Mouse (Mus musculus) left cerebral cortex, adult 2 months (tissue): ENCODE data around the gene Ltb4r2. TPM values are rescaled to one million over a fixed set of nuclear protein-coding genes. Genes with fewer than 3 reads are reported as not detected.

Experiments used
- DNase-seq, 2 experiments: peaks; one replicate each; pipeline ENCODE4 v3.0.0; 2021 to 2022; ENCODE audit warnings: low spot score in 2 of 2, mixed read lengths in 1 of 2; ENCODE audit errors: extremely low spot score in 1 of 2
- H3K27ac ChIP-seq: fragments of 200-600 bp; 2 replicates; pipeline ENCODE4 v1.8.1; 2022
- H3K4me3 ChIP-seq: fragments of 200-600 bp; 2 replicates; pipeline ENCODE4 v1.8.1; 2022
- CTCF ChIP-seq: fragments of 200-600 bp; IDR thresholded peaks from 2 replicates; pipeline ENCODE4 v1.8.1; 2022; ENCODE audit warnings: antibody characterized with exemption, mild to moderate bottlenecking, moderate library complexity
- intact Hi-C: fragments of 180-260 bp; cut with DNase I; formaldehyde crosslinking; loops from one replicate; pipeline ENCODE4 v1.15.1; 2025
- long read RNA-seq, 2 experiments: library from polyadenylated mRNA; stranded (forward); transcript quantifications; one replicate each; pipeline ENCODE4 v2.0.0; 2021; ENCODE audit warnings: borderline mapping rate in 2 of 2
- total RNA-seq, 2 experiments: library from RNA; stranded (reverse); gene quantifications; 2 replicates each; pipeline ENCODE4 v1.2.3; 2021

Gene Ltb4r2
- under 1 TPM; 0.33 to 0.38 TPM for total RNA-seq
- long read RNA-seq, experiment 1, result 0 reads
- long read RNA-seq, experiment 2, result 0 reads

DNA sequence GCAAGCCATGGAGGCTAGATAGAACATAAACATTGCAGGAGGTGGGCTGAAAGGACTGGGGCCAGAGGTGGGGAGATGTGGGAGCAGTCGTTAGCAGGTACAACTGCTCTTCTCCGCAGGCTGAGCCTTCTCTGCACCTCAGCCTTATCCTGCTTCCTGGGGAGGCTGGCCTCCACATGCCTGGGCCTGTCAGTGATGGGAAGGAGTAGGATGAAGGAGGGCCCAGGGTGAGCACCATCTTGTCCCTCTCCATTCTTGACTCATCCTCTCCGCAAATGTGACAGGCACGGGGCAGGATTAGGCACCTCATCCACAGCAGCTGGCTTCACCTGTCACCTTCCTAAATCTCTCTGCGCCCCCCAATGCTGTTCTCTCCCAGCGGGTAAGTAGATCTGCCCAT is at the start of gene Ltb4r2:
Ltb4r2 (plus strand) TSS at position 266 of the 400 bp plus-strand sequence.
- intact Hi-C loops, result loop anchor here (5.0 kb wide), 1 partner anchor 141 kb away; the partner anchor contains the start of gene Sdr39u1
- no peak for TF ChIP-seq CTCF

DNA sequence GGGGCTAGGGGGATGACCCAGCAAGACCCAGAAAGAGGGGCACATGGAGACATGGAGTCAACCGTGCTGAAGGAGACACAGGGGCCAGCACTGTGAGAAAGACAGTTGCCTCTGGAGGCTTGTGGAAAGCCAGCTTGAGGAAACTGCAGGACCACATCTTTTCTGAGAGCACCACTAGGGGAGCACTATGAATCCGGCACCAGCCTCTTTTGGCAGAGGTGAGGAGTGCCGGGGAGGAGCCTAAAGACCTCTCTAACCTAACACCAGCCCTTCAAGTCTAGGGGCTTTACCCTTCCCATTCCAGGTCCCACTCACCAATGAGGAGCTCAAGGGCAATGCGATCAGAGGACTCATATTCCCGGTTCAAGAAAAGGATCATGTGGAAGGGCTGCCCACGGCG is 49.4 kb upstream of the Ltb4r2 start:
- DNase-seq, result no peak
- intact Hi-C loops, result no loop called here
- Histone ChIP-seq H3K4me3 (no peak overlapping the region), H3K27ac (no peak overlapping the region)
- TF ChIP-seq CTCF, result no peak; the same call in 1 of the 2 replicates

More for the DNA sequence above, at the start of gene Ltb4r2:
- Histone ChIP-seq H3K27ac (peak within 1 kb of the TSS; percentile 25), H3K4me3 (peak within 1 kb of the TSS; percentile 53)
- DNase-seq, result no peak

DNA sequence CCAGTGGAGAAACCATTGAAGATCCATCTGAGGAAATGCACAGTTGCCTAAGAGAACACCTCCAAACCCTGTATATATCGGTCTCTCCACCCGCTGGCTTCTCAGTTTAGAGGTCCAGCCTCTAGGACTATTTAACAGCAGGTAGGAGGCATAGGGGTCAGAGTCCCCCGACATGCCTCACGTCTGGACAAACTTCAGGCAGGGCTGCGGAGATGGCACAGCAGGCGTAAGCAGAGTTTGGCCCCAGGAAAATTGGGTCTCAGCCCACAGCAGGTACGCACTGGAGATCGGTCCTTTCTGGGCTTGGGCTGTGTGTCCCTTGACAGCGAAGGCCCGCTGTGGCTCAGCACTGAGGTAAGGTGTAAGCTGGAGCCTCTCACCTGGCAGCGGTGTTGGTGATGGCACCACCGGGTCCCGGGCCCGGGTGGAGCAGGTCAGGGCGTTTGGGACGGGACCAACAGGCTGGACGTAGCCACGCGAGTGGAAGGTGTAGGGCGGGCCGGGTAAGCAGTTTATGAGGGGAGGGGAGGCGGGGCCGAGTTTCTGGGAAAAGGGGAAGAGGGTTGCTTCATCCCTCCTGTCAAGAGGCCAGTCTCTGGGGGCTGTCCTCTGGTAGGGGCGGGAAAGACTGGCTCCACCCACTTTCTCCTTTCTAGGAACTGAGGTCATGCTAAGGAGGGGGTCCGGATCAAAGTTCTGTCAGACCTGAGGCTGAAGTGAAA is 48.1 kb upstream of the Ltb4r2 start:
- no peak for TF ChIP-seq CTCF
- no peak for DNase-seq
- Histone ChIP-seq H3K4me3 (no peak overlapping the region), H3K27ac (no peak overlapping the region)
- intact Hi-C loops, result no loop called here

- intact Hi-C loops, result no loop called here
- Histone ChIP-seq H3K4me3 (no peak within 1 kb of the TSS), H3K27ac (no peak within 1 kb of the TSS)
- TF ChIP-seq CTCF, result no peak
- DNase-seq, result no peak
Measured at GRCm38 (mm10) chr14:55713729-55714122, 47.5 kb upstream of the Ltb4r2 start, which contains the start of gene Tgm1. TSS of gene Tgm1 (minus strand) at chr14:55713926.

DNA sequence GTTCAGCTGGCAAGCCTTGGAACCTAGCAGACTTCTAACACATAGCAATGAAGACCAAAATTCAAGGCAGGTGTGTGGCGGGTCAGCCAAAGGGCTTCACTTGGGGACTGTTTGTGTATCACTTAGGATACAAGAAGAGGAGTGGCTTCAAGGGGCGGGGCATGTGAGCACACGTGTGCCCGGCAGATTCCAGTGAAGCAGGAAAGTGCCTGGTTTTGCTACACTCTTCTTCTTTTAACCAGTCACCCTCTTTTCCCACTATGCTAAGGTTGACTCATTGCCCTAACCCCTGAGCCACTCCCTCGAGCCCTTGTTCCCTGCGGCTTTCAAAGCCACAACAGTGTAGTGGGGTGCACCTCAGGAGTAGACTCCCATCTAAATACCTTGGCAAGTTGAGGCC is 46.3 kb upstream of the Ltb4r2 start:
- no peak for DNase-seq
- H3K27ac ChIP-seq, result no peak overlapping the region
- H3K4me3 ChIP-seq, result no peak overlapping the region
- no peak for TF ChIP-seq CTCF
- intact Hi-C loops, result no loop called here

GRCm38 (mm10) chr14:55716271-55716670 is 45.0 kb upstream of the Ltb4r2 start:
- no peak overlapping the region for H3K4me3 ChIP-seq
- no peak overlapping the region for H3K27ac ChIP-seq
- TF ChIP-seq CTCF, result no peak
- intact Hi-C loops, result no loop called here
- no peak for DNase-seq

GRCm38 (mm10) chr14:55716884-55717283 is 44.3 kb upstream of the Ltb4r2 start:
- no peak overlapping the region for H3K27ac ChIP-seq
- no peak for DNase-seq
- intact Hi-C loops, result no loop called here

GRCm38 (mm10) chr14:55719737-55720136 is 41.5 kb upstream of the Ltb4r2 start:
- H3K27ac ChIP-seq, result no peak overlapping the region
- no peak overlapping the region for H3K4me3 ChIP-seq
- TF ChIP-seq CTCF, result no peak
- intact Hi-C loops, result no loop called here
- DNase-seq, result peak in 1 of 2 experiments; percentile 22

More at GRCm38 (mm10) chr14:55716884-55717283, 44.3 kb upstream of the Ltb4r2 start:
- TF ChIP-seq CTCF, result no peak
- no peak overlapping the region for H3K4me3 ChIP-seq

DNA sequence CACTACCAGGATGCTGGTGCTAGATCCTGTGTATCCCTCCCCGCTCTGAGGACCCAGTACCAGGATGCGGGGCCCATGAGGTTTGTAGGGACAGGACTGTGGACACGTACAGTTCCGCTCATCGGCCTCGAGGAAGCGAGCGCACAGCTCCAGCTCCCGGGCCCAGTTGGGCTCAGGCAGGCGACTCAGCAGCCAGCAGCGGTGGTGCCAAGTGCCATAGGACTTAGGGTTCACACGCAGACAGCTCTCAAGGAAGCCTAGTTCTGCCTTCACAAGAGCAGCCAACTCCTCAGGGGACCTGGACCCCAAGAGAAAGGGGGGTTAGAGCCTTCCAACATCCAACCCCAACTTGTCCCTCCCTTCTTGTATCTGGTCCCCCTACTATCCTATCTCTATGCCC is 40.6 kb upstream of the Ltb4r2 start:
- Histone ChIP-seq H3K27ac (no peak overlapping the region), H3K4me3 (no peak overlapping the region)
- intact Hi-C loops, result no loop called here
- DNase-seq, result no peak
- TF ChIP-seq CTCF, result no peak

GRCm38 (mm10) chr14:55721076-55721475 is 40.2 kb upstream of the Ltb4r2 start:
- Histone ChIP-seq H3K27ac (peak overlapping the region; percentile 91; the same call in 1 of the 2 replicates), H3K4me3 (peak overlapping the region; percentile 84)
- intact Hi-C loops, result no loop called here
- no peak for TF ChIP-seq CTCF
- no peak for DNase-seq

- H3K27ac ChIP-seq, result peak within 1 kb of the TSS; percentile 91
- intact Hi-C loops, result loop anchor here (2.0 kb wide), 2 partner anchors 23 to 41 kb away; partner anchors contain the start of genes Dhrs1, Nop9 and Tinf2
- DNase-seq, result peak; percentile 92 to 93
- TF ChIP-seq CTCF, result peak; percentile 86
- H3K4me3 ChIP-seq, result peak within 1 kb of the TSS; percentile 84
Measured at GRCm38 (mm10) chr14:55721700-55722437, 39.4 kb upstream of the Ltb4r2 start, which contains the start of gene Rabggta. TSS of gene Rabggta (minus strand) at chr14:55722263.

DNA sequence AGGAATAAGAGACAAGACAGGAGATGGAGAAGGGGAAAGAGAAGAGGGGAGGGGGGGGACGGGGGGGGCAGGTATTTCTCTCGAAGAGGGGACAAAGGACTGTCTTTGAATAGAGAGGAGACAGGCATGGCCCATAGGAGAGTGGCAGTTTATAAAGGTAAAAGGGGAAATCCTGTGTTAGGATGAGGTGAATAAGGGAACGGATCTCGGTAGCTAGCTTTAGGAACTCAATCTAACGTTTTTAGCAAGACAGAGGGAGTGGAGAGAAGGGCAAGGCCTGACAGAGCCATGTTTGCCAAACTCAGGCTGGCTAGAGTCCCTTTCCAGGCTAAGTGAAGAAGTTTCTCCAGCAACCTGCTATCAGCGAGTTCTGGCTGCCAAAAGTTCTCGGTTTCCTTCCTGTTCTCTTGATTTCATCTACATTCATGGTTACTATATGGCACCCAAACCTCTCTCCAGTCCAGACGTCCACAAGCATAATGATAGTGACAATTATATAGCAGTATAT is 38.7 kb upstream of the Ltb4r2 start:
- no peak overlapping the region for H3K4me3 ChIP-seq
- no peak overlapping the region for H3K27ac ChIP-seq
- DNase-seq, result no peak
- intact Hi-C loops, result loop anchor here (2.0 kb wide), 2 partner anchors 22 to 42 kb away; partner anchors contain the start of genes Dhrs1, Nop9 and Tinf2
- no peak for TF ChIP-seq CTCF
